19 mouse cellular contexts compared by ENCODE assay signal in the genomic region with DNA sequence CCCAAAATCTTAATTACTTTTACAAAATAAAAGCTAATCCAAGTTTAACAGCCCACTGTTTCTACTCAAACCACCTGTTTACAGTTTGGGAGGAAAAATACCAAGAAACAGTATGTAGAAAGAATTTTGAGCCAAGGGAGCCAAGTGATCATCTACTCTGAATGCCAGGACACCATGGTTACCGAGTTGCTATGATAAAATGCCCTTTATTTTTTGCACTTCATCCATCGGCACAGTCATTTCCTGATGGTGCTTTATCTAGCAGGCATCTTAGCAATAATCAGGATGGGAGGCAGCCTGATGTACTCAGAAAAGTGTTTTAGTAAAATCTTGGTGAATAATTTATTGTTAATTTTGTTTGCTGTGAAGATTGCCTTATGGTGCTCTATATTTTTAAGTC. TPM values are rescaled to one million over a fixed set of nuclear protein-coding genes. Genes with fewer than 3 reads are reported as not detected.
"Had no signal": no experiment of that assay in that cellular context is flagged by ENCODE, and none has a peak within 500 bp of the region (broad histone marks: within the 10 kb centered on the region; RNA-seq: fewer than 3 reads in every experiment).

No protein-coding gene starts in this region.

- H3K9ac ChIP-seq: liver, embryonic 13.5 days; neural tube, embryonic 13.5 days; stomach, embryonic 15.5 days had no signal

- H3K4me3 ChIP-seq: left cerebral cortex, adult 2 months; liver, embryonic 13.5 days; myocyte; neural tube, embryonic 13.5 days; stomach, embryonic 15.5 days had no signal

- H3K36me3 ChIP-seq: liver, embryonic 13.5 days; neural tube, embryonic 13.5 days; stomach, embryonic 15.5 days had no signal

- H3K27ac ChIP-seq: left cerebral cortex, adult 2 months; liver, embryonic 13.5 days; neural tube, embryonic 13.5 days; stomach, embryonic 15.5 days had no signal

- DNase-seq: kidney, adult 18-20 months; kidney, adult 9 months; kidney, postnatal 14 days; kidney, postnatal 4 days; liver, embryonic 13.5 days; lung, adult 2 months; lung, postnatal 14 days; lung, postnatal 4 days; midbrain, embryonic 14.5 days; retina, postnatal 1 day; right cerebral cortex, postnatal 25 days; spleen, adult 18-20 months; thymus, postnatal 25 days had no signal

- H3K4me1 ChIP-seq: liver, embryonic 13.5 days; neural tube, embryonic 13.5 days; stomach, embryonic 15.5 days had no signal

- H3K9me3 ChIP-seq: liver, embryonic 13.5 days; neural tube, embryonic 13.5 days; stomach, embryonic 15.5 days had no signal

- H3K4me2 ChIP-seq: liver, embryonic 13.5 days; midbrain, embryonic 11.5 days; neural tube, embryonic 13.5 days; stomach, embryonic 15.5 days had no signal

RNA-seq across cellular contexts. Expression of a gene that starts 41.7 kb away (rescaled TPM):
- total RNA-seq: neutrophil, adult 5-6 weeks had no signal
